Mouse (Mus musculus): ENCODE data around the gene Prickle3.
"Not testable (repeated sequence)": the region's sequence is repeated elsewhere in the genome, so short reads cannot be mapped to it uniquely, and the experiment has no call there.

Gene Prickle3

GRCm38 (mm10) chrX:7672739-7673138 is 15.7 kb downstream of the Prickle3 start:
- no peak for DNase-seq

- DNase-seq = no peak
Observed at GRCm38 (mm10) chrX:7673578-7674281, 16.7 kb downstream of the Prickle3 start.

- peak; percentile 21 for DNase-seq
Observed at GRCm38 (mm10) chrX:7674284-7675000, 17.4 kb downstream of the Prickle3 start.

- no peak for DNase-seq
Observed at GRCm38 (mm10) chrX:7675001-7675380, 17.9 kb downstream of the Prickle3 start.

GRCm38 (mm10) chrX:7678986-7679385 is 21.9 kb downstream of the Prickle3 start:
- no peak for DNase-seq

- peak; percentile 93 for DNase-seq
Observed at GRCm38 (mm10) chrX:7679405-7680056, 22.5 kb downstream of the Prickle3 start.

GRCm38 (mm10) chrX:7680057-7680412 is 23.0 kb downstream of the Prickle3 start:
- no peak for DNase-seq

GRCm38 (mm10) chrX:7680864-7681263 is 23.8 kb downstream of the Prickle3 start, which contains the start of gene Magix:
Gene Magix, minus strand, starts transcription at chrX:7681251.
- peak; percentile 68 for DNase-seq

- DNase-seq = no peak
Observed at GRCm38 (mm10) chrX:7688321-7688720, 31.3 kb downstream of the Prickle3 start.

- DNase-seq = no peak
Observed at GRCm38 (mm10) chrX:7690486-7690885, 33.4 kb downstream of the Prickle3 start.

GRCm38 (mm10) chrX:7692862-7693261 is 35.8 kb downstream of the Prickle3 start:
- DNase-seq = peak; percentile 36

- DNase-seq = no peak
Observed at GRCm38 (mm10) chrX:7696520-7696919, 39.5 kb downstream of the Prickle3 start.

GRCm38 (mm10) chrX:7696954-7697381 is 39.9 kb downstream of the Prickle3 start, which contains the start of gene Gpkow:
Gene Gpkow, plus strand, starts transcription at chrX:7697131.
- DNase-seq = peak; percentile 82

- not testable (repeated sequence) for DNase-seq
Observed at GRCm38 (mm10) chrX:7713764-7714134, 56.7 kb downstream of the Prickle3 start.

GRCm38 (mm10) chrX:7714135-7714899 is 57.3 kb downstream of the Prickle3 start, which contains the start of gene Wdr45:
Gene Wdr45, plus strand, starts transcription at chrX:7714333.
- peak; percentile 91 for DNase-seq

- DNase-seq = not testable (repeated sequence)
Observed at GRCm38 (mm10) chrX:7716058-7716457, 59.0 kb downstream of the Prickle3 start.

Data from kidney, adult 18-20 months (tissue).